Mouse (Mus musculus) testis, postnatal 14 days (tissue): Measurements from ENCODE around the gene R3hdm4.
A peak's percentile ranks its signal among the peaks of the same experiment; 100 is the strongest.
"Not testable (repeated sequence)": the region's sequence is repeated elsewhere in the genome, so short reads cannot be mapped to it uniquely, and the experiment has no call there.

Source experiments
- DNase-seq: peaks from one replicate; pipeline ENCODE4 v3.0.0; 2021; ENCODE audit warnings: low spot score

R3hdm4 gene

GRCm38 (mm10) chr10:79897316-79898245 lies 23.4 kb downstream of the R3hdm4 start:
- no peak for DNase-seq

- DNase-seq = no peak
These were observed 24.2 kb downstream of the R3hdm4 start for GRCm38 (mm10) chr10:79896814-79897213.

GRCm38 (mm10) chr10:79896306-79896705 lies 24.7 kb downstream of the R3hdm4 start:
- DNase-seq = no peak

GRCm38 (mm10) chr10:79892451-79893118 lies 28.4 kb downstream of the R3hdm4 start:
- not testable (repeated sequence) for DNase-seq

GRCm38 (mm10) chr10:79890670-79891069 lies 30.3 kb downstream of the R3hdm4 start, which contains the start of gene Cfd:
Gene Cfd, plus strand, starts transcription at chr10:79890853.
- DNase-seq = no peak

- DNase-seq = no peak
These were observed 31.6 kb downstream of the R3hdm4 start for GRCm38 (mm10) chr10:79889386-79889785.

GRCm38 (mm10) chr10:79886611-79887010 lies 34.4 kb downstream of the R3hdm4 start:
- DNase-seq = no peak

GRCm38 (mm10) chr10:79886054-79886453 lies 35.0 kb downstream of the R3hdm4 start, which contains the start of gene Elane:
Gene Elane, plus strand, starts transcription at chr10:79886247.
- no peak for DNase-seq

- DNase-seq = not testable (repeated sequence)
These were observed 36.1 kb downstream of the R3hdm4 start for GRCm38 (mm10) chr10:79884938-79885337.

GRCm38 (mm10) chr10:79884446-79884845 lies 36.6 kb downstream of the R3hdm4 start:
- DNase-seq = no peak

GRCm38 (mm10) chr10:79883297-79884084 lies 37.5 kb downstream of the R3hdm4 start:
- DNase-seq = peak; percentile 67

GRCm38 (mm10) chr10:79881981-79882380 lies 39.0 kb downstream of the R3hdm4 start:
- no peak for DNase-seq

GRCm38 (mm10) chr10:79880721-79881120 lies 40.3 kb downstream of the R3hdm4 start:
- DNase-seq = no peak

- DNase-seq = no peak
These were observed 41.5 kb downstream of the R3hdm4 start for GRCm38 (mm10) chr10:79879527-79879926.

- no peak for DNase-seq
These were observed 43.3 kb downstream of the R3hdm4 start for GRCm38 (mm10) chr10:79877757-79878156.

GRCm38 (mm10) chr10:79877174-79877573 lies 43.8 kb downstream of the R3hdm4 start:
- DNase-seq = no peak

GRCm38 (mm10) chr10:79874290-79874862 lies 46.6 kb downstream of the R3hdm4 start, which contains the start of the genes Prtn3 and Plppr3:
Gene Prtn3, plus strand, starts transcription at chr10:79874476.
Gene Plppr3, minus strand, starts transcription at chr10:79874634.
- no peak for DNase-seq

- no peak for DNase-seq
These were observed 47.2 kb downstream of the R3hdm4 start for GRCm38 (mm10) chr10:79873715-79874289.

- DNase-seq = no peak
These were observed 47.7 kb downstream of the R3hdm4 start for GRCm38 (mm10) chr10:79873313-79873712.

- DNase-seq = no peak
These were observed 48.1 kb downstream of the R3hdm4 start for GRCm38 (mm10) chr10:79872862-79873261.

- no peak for DNase-seq
These were observed 49.2 kb downstream of the R3hdm4 start for GRCm38 (mm10) chr10:79871845-79872244.
